8 mouse cellular contexts compared by ENCODE assay signal in genomic region chr8:121301978-121302649, GRCm38 (mm10).
A peak's percentile ranks its signal among the peaks of the same experiment; 100 is the strongest.
DNase-seq lines count a peak whose midpoint lies in the region; ATAC-seq and TF ChIP-seq lines count a peak whose summit lies in the region.
"Had no signal": no experiment of that assay in that cellular context is flagged by ENCODE, and none has a peak within 500 bp of the region (broad histone marks: within the 10 kb centered on the region; RNA-seq: fewer than 3 reads in every experiment).

No protein-coding gene starts in this region.

- peaks cover 0 to 4% of the 10 kb centered on the region in 2 experiments; a peak in 1 of 4 replicates for H3K4me1 ChIP-seq in CH12.LX (ENCODE audit: control insufficient read depth in 1 of 2, insufficient read depth in 2 of 2)
- peaks cover 20% of the 10 kb centered on the region for H3K4me1 ChIP-seq in bone marrow macrophage, adult 2 months (ENCODE audit: control insufficient read depth, insufficient read depth, low read length)
- H3K4me1 ChIP-seq in hindbrain, embryonic 13.5 days (replicated peaks), result peaks cover 32% of the 10 kb centered on the region

- H3K27ac ChIP-seq in CH12.LX (ENCODE audit: insufficient read depth, low read depth), result no peak overlapping the region
- no peak overlapping the region for H3K27ac ChIP-seq in bone marrow macrophage, adult 2 months (ENCODE audit: insufficient read depth, low read depth, low read length)
- 0 out of 2 replicates have a peak overlapping the region, but pooled peaks have one; percentile 58 for H3K27ac ChIP-seq in hindbrain, embryonic 13.5 days
- H3K27ac ChIP-seq: macrophage had no signal

- DNase-seq in CH12.LX (ENCODE audit: extremely low read depth), result no peak
- DNase-seq in cerebellum, postnatal 14 days, result no peak
- no peak for DNase-seq in c-Kit-positive CD71-positive TER-119-positive erythroid progenitor cells, embryonic 14.5 days (ENCODE audit: low spot score)
- no peak for DNase-seq in adrenal gland, postnatal 4 days (ENCODE audit: low spot score in 2 of 2)

- TF ChIP-seq EP300 in CH12.LX (IDR thresholded peaks at IDR 0.05; ENCODE audit: low read length), result no peak

- dilution Hi-C loops in CH12.LX (cut with MboI; ENCODE audit: extremely low pct_ligation_motif_present, extremely low pct_unique_long_range_greater_than_20kb, low sequenced_read_pairs), result no loop called here

- H3K9me3 ChIP-seq in CH12.LX (replicated peaks; ENCODE audit: low read length), result peaks cover 4% of the 10 kb centered on the region
- no peaks in the 10 kb centered on the region for H3K9me3 ChIP-seq in hindbrain, embryonic 13.5 days

- H3K4me2 ChIP-seq in CH12.LX (ENCODE audit: insufficient read depth, low read depth, poor library complexity, severe bottlenecking), result no peak overlapping the region
- H3K4me2 ChIP-seq in hindbrain, embryonic 13.5 days, result peak overlapping the region; percentile 43

- no peak overlapping the region for H3K9ac ChIP-seq in CH12.LX (ENCODE audit: insufficient read depth, low read depth)
- peak overlapping the region; percentile 56; the same call in 1 of the 2 replicates for H3K9ac ChIP-seq in hindbrain, embryonic 13.5 days

- H3K36me3 ChIP-seq in CH12.LX (replicated peaks in 1 of 2; ENCODE audit: control insufficient read depth in 1 of 2, insufficient read depth in 1 of 2, low read length in 1 of 2), result no peaks in the 10 kb centered on the region
- no peaks in the 10 kb centered on the region for H3K36me3 ChIP-seq in hindbrain, embryonic 13.5 days

- no peak for ATAC-seq in hindbrain, embryonic 13.5 days (ENCODE audit: low FRiP score)
- peak; percentile 40 for ATAC-seq in megakaryocyte, adult 5-6 weeks (ENCODE audit: poor library complexity, severe bottlenecking)

- in situ Hi-C loops in CH12.LX (cut with MboI; ENCODE audit: low pct_ligation_motif_present, low pct_unique_long_range_greater_than_20kb, low sequenced_read_pairs), result no loop called here

- H3K79me2 ChIP-seq in CH12.LX (replicated peaks; ENCODE audit: control insufficient read depth, extremely low read depth, insufficient read depth, poor library complexity, severe bottlenecking), result no peaks in the 10 kb centered on the region

- WGBS in hindbrain, embryonic 13.5 days, result 66% methylated on average over 10 of the region's 10 CpGs

- TF ChIP-seq RAD21 in CH12.LX (IDR thresholded peaks at IDR 0.05; ENCODE audit: low read depth, low read length), result no peak

- TF ChIP-seq CTCF in CH12.LX (conservative IDR thresholded peaks at IDR 0.05 in 1 of 2, IDR thresholded peaks at IDR 0.05 in 1 of 2; ENCODE audit: low read depth in 2 of 2, low read length in 2 of 2), result no peak
- no peak for TF ChIP-seq CTCF in bone marrow macrophage, adult 2 months (IDR thresholded peaks at IDR 0.05; ENCODE audit: low read depth, low read length)

- TF ChIP-seq POLR2A in CH12.LX (IDR thresholded peaks at IDR 0.05; ENCODE audit: low read depth, low read length), result no peak
- TF ChIP-seq POLR2A in bone marrow macrophage, adult 2 months (IDR thresholded peaks at IDR 0.05; ENCODE audit: borderline replicate concordance, low read depth, low read length), result no peak

- H3K4me3 ChIP-seq in CH12.LX (replicated peaks in 1 of 3; ENCODE audit: low read depth in 2 of 3, low read length in 2 of 3, poor library complexity in 1 of 3), result no peak overlapping the region
- H3K4me3 ChIP-seq in bone marrow macrophage, adult 2 months (ENCODE audit: insufficient read depth, low read length), result 0 out of 2 replicates have a peak overlapping the region, but pooled peaks have one; percentile 1
- 0 out of 2 replicates have a peak overlapping the region, but pooled peaks have one; percentile 5 for H3K4me3 ChIP-seq in hindbrain, embryonic 13.5 days

- H3K27me3 ChIP-seq in CH12.LX (replicated peaks), result peaks cover 79% of the 10 kb centered on the region
- peaks cover 14% of the 10 kb centered on the region; the same call in 1 of the 2 replicates for H3K27me3 ChIP-seq in hindbrain, embryonic 13.5 days

TF ChIP-seq in CH12.LX, 34 proteins besides CTCF, POLR2A, EP300 and RAD21:
- TF ChIP-seq ELF1 (IDR thresholded peaks at IDR 0.05; ENCODE audit: low read depth, low read length) (peak; percentile 33; the same call in 1 of the 2 replicates), MYC (IDR thresholded peaks at IDR 0.05; ENCODE audit: low read depth, low read length) (no peak), USF2 (conservative IDR thresholded peaks at IDR 0.05; ENCODE audit: low read depth, low read length) (no peak), NRF1 (IDR thresholded peaks at IDR 0.05; ENCODE audit: low read depth, low read length) (no peak), ZKSCAN1 (IDR thresholded peaks at IDR 0.05; ENCODE audit: borderline replicate concordance, low read depth, low read length) (no peak)
TF ChIP-seq in CH12.LX: peak in this region for 1.

Comparison
In these comparisons a context has a peak if more than half of its experiments do, and no peak if none do; other contexts are left out.
1. H3K4me3 ChIP-seq: peak in bone marrow macrophage, adult 2 months (single experiment) and hindbrain, embryonic 13.5 days (single experiment); none in CH12.LX (0 of 3).